Mouse (Mus musculus): ENCODE data around the gene Mocs3. TPM values are rescaled to one million over a fixed set of nuclear protein-coding genes. Genes with fewer than 3 reads are reported as not detected.

The Mocs3 gene
- 6.9 and 7.7 TPM in 2 replicates for polyA plus RNA-seq (2015; fragmentation: Nextera tagmentation; extraction: Ambion mirVana)

GRCm38 (mm10) chr2:168230026-168230728 lies at the start of gene Mocs3, which contains the start of the genes Gm20716 and Dpm1:
Mocs3 (plus strand) TSS chr2:168230622.
Gm20716 (minus strand) TSS chr2:168230364.
Dpm1 (minus strand) TSS chr2:168230591.
- peak; percentile 92 for ATAC-seq
- peak within 1 kb of the TSS; percentile 95 for H3K4me2 ChIP-seq (ENCODE audit: low read length)
- peak within 1 kb of the TSS; percentile 81 for H3K9ac ChIP-seq (replicated peaks; ENCODE audit: low read depth, low read length)
- under 1% methylated on average over 68 of the region's 73 CpGs for WGBS
- H3K36me3 ChIP-seq (ENCODE audit: control insufficient read depth, insufficient read depth) = peaks cover 15% of the 10 kb centered on the region
- no peaks in the 10 kb centered on the region for H3K9me3 ChIP-seq (ENCODE audit: control insufficient read depth, low read length)
- peak within 1 kb of the TSS; percentile 97 for H3K27ac ChIP-seq (ENCODE audit: low read length)
- H3K4me3 ChIP-seq (replicated peaks; ENCODE audit: low read length) = peak within 1 kb of the TSS; percentile 94
- peaks cover 33% of the 10 kb centered on the region for H3K4me1 ChIP-seq (replicated peaks; ENCODE audit: control insufficient read depth, insufficient read depth, low read length)
- H3K27me3 ChIP-seq (replicated peaks; ENCODE audit: control insufficient read depth, insufficient read depth, low read length) = no peaks in the 10 kb centered on the region

- no peaks in the 10 kb centered on the region for H3K27me3 ChIP-seq (replicated peaks; ENCODE audit: control insufficient read depth, insufficient read depth, low read length)
- H3K4me3 ChIP-seq (replicated peaks; ENCODE audit: low read length) = no peak overlapping the region
- no peaks in the 10 kb centered on the region for H3K9me3 ChIP-seq (ENCODE audit: control insufficient read depth, low read length)
- H3K4me1 ChIP-seq (replicated peaks; ENCODE audit: control insufficient read depth, insufficient read depth, low read length) = peaks cover 43% of the 10 kb centered on the region
- H3K4me2 ChIP-seq (ENCODE audit: low read length) = no peak overlapping the region
- WGBS = 91% methylated on average over 2 of the region's 2 CpGs
- no peak overlapping the region for H3K9ac ChIP-seq (replicated peaks; ENCODE audit: low read depth, low read length)
- no peak overlapping the region for H3K27ac ChIP-seq (ENCODE audit: low read length)
- no peak for ATAC-seq
- H3K36me3 ChIP-seq (ENCODE audit: control insufficient read depth, insufficient read depth) = peaks cover 7% of the 10 kb centered on the region
Observed at GRCm38 (mm10) chr2:168191856-168192255, 38.6 kb upstream of the Mocs3 start.

GRCm38 (mm10) chr2:168193685-168194084 lies 36.7 kb upstream of the Mocs3 start:
- ATAC-seq = no peak
- no peak overlapping the region for H3K4me3 ChIP-seq (replicated peaks; ENCODE audit: low read length)
- no peaks in the 10 kb centered on the region for H3K9me3 ChIP-seq (ENCODE audit: control insufficient read depth, low read length)
- H3K27me3 ChIP-seq (replicated peaks; ENCODE audit: control insufficient read depth, insufficient read depth, low read length) = no peaks in the 10 kb centered on the region
- no peak overlapping the region for H3K4me2 ChIP-seq (ENCODE audit: low read length)
- 76% methylated on average over 2 of the region's 2 CpGs for WGBS
- H3K4me1 ChIP-seq (replicated peaks; ENCODE audit: control insufficient read depth, insufficient read depth, low read length) = peaks cover 54% of the 10 kb centered on the region
- no peak overlapping the region for H3K27ac ChIP-seq (ENCODE audit: low read length)
- no peak overlapping the region for H3K9ac ChIP-seq (replicated peaks; ENCODE audit: low read depth, low read length)
- H3K36me3 ChIP-seq (ENCODE audit: control insufficient read depth, insufficient read depth) = peaks cover 4% of the 10 kb centered on the region; the same call in 1 of the 2 replicates

- 50% methylated on average over 2 of the region's 2 CpGs for WGBS
- H3K27ac ChIP-seq (ENCODE audit: low read length) = no peak overlapping the region
- no peak overlapping the region for H3K9ac ChIP-seq (replicated peaks; ENCODE audit: low read depth, low read length)
- no peak overlapping the region for H3K4me3 ChIP-seq (replicated peaks; ENCODE audit: low read length)
- no peak for ATAC-seq
- no peak overlapping the region for H3K4me2 ChIP-seq (ENCODE audit: low read length)
- H3K9me3 ChIP-seq (ENCODE audit: control insufficient read depth, low read length) = no peaks in the 10 kb centered on the region
- H3K36me3 ChIP-seq (ENCODE audit: control insufficient read depth, insufficient read depth) = peaks cover 2% of the 10 kb centered on the region; the same call in 1 of the 2 replicates
- H3K27me3 ChIP-seq (replicated peaks; ENCODE audit: control insufficient read depth, insufficient read depth, low read length) = no peaks in the 10 kb centered on the region
- peaks cover 58% of the 10 kb centered on the region for H3K4me1 ChIP-seq (replicated peaks; ENCODE audit: control insufficient read depth, insufficient read depth, low read length)
Observed at GRCm38 (mm10) chr2:168195721-168196120, 34.7 kb upstream of the Mocs3 start.

GRCm38 (mm10) chr2:168198421-168198820 lies 32.0 kb upstream of the Mocs3 start:
- no peaks in the 10 kb centered on the region for H3K27me3 ChIP-seq (replicated peaks; ENCODE audit: control insufficient read depth, insufficient read depth, low read length)
- H3K27ac ChIP-seq (ENCODE audit: low read length) = no peak overlapping the region
- 0 out of 2 replicates have a peak overlapping the region, but pooled peaks have one; percentile 2 for H3K4me2 ChIP-seq (ENCODE audit: low read length)
- H3K4me3 ChIP-seq (replicated peaks; ENCODE audit: low read length) = no peak overlapping the region
- 72% methylated on average over 1 of the region's 1 CpGs for WGBS
- H3K9ac ChIP-seq (replicated peaks; ENCODE audit: low read depth, low read length) = no peak overlapping the region
- H3K9me3 ChIP-seq (ENCODE audit: control insufficient read depth, low read length) = no peaks in the 10 kb centered on the region
- peaks cover 64% of the 10 kb centered on the region for H3K4me1 ChIP-seq (replicated peaks; ENCODE audit: control insufficient read depth, insufficient read depth, low read length)
- H3K36me3 ChIP-seq (ENCODE audit: control insufficient read depth, insufficient read depth) = peaks cover 7% of the 10 kb centered on the region; the same call in 1 of the 2 replicates
- ATAC-seq = peak; percentile 57; the same call in 1 of the 2 replicates

GRCm38 (mm10) chr2:168199476-168199875 lies 30.9 kb upstream of the Mocs3 start:
- Histone ChIP-seq H3K27me3 (replicated peaks; ENCODE audit: control insufficient read depth, insufficient read depth, low read length) (no peaks in the 10 kb centered on the region), H3K9ac (replicated peaks; ENCODE audit: low read depth, low read length) (no peak overlapping the region), H3K9me3 (ENCODE audit: control insufficient read depth, low read length) (no peaks in the 10 kb centered on the region), H3K4me2 (ENCODE audit: low read length) (no peak overlapping the region), H3K4me3 (replicated peaks; ENCODE audit: low read length) (no peak overlapping the region), H3K27ac (ENCODE audit: low read length) (no peak overlapping the region), H3K4me1 (replicated peaks; ENCODE audit: control insufficient read depth, insufficient read depth, low read length) (peaks cover 63% of the 10 kb centered on the region), H3K36me3 (ENCODE audit: control insufficient read depth, insufficient read depth) (peaks cover 6% of the 10 kb centered on the region; the same call in 1 of the 2 replicates)
- no peak for ATAC-seq
- WGBS = 88% methylated on average over 4 of the region's 4 CpGs

- H3K4me1 ChIP-seq (replicated peaks; ENCODE audit: control insufficient read depth, insufficient read depth, low read length) = peaks cover 68% of the 10 kb centered on the region
- ATAC-seq = no peak
Observed at GRCm38 (mm10) chr2:168200014-168200691, 30.3 kb upstream of the Mocs3 start.

GRCm38 (mm10) chr2:168204476-168204999 lies 25.9 kb upstream of the Mocs3 start:
- no peaks in the 10 kb centered on the region for H3K9me3 ChIP-seq (ENCODE audit: control insufficient read depth, low read length)
- peak overlapping the region; percentile 77 for H3K4me2 ChIP-seq (ENCODE audit: low read length)
- ATAC-seq = no peak
- H3K9ac ChIP-seq (replicated peaks; ENCODE audit: low read depth, low read length) = peak overlapping the region; percentile 23; the same call in 1 of the 2 replicates
- H3K4me3 ChIP-seq (replicated peaks; ENCODE audit: low read length) = peak overlapping the region; percentile 97
- H3K27me3 ChIP-seq (replicated peaks; ENCODE audit: control insufficient read depth, insufficient read depth, low read length) = no peaks in the 10 kb centered on the region
- WGBS = 85% methylated on average over 8 of the region's 8 CpGs
- no peak overlapping the region for H3K27ac ChIP-seq (ENCODE audit: low read length)
- 0 out of 2 replicates have a peak, but pooled peaks cover 4% of the 10 kb centered on the region for H3K36me3 ChIP-seq (ENCODE audit: control insufficient read depth, insufficient read depth)
- peaks cover 41% of the 10 kb centered on the region for H3K4me1 ChIP-seq (replicated peaks; ENCODE audit: control insufficient read depth, insufficient read depth, low read length)

More at GRCm38 (mm10) chr2:168200014-168200691, 30.3 kb upstream of the Mocs3 start:
- no peak overlapping the region for H3K4me3 ChIP-seq (replicated peaks; ENCODE audit: low read length)
- H3K9me3 ChIP-seq (ENCODE audit: control insufficient read depth, low read length) = no peaks in the 10 kb centered on the region
- H3K4me2 ChIP-seq (ENCODE audit: low read length) = peak overlapping the region; percentile 11; the same call in 1 of the 2 replicates
- H3K9ac ChIP-seq (replicated peaks; ENCODE audit: low read depth, low read length) = no peak overlapping the region
- 83% methylated on average over 5 of the region's 5 CpGs for WGBS
- no peak overlapping the region for H3K27ac ChIP-seq (ENCODE audit: low read length)
- 0 out of 2 replicates have a peak, but pooled peaks cover 4% of the 10 kb centered on the region for H3K36me3 ChIP-seq (ENCODE audit: control insufficient read depth, insufficient read depth)
- no peaks in the 10 kb centered on the region for H3K27me3 ChIP-seq (replicated peaks; ENCODE audit: control insufficient read depth, insufficient read depth, low read length)

GRCm38 (mm10) chr2:168205265-168205664 lies 25.2 kb upstream of the Mocs3 start:
- Histone ChIP-seq H3K4me3 (replicated peaks; ENCODE audit: low read length) (peak overlapping the region; percentile 97), H3K4me1 (replicated peaks; ENCODE audit: control insufficient read depth, insufficient read depth, low read length) (peaks cover 36% of the 10 kb centered on the region), H3K27ac (ENCODE audit: low read length) (peak overlapping the region; percentile 99), H3K4me2 (ENCODE audit: low read length) (peak overlapping the region; percentile 77), H3K9me3 (ENCODE audit: control insufficient read depth, low read length) (no peaks in the 10 kb centered on the region), H3K36me3 (ENCODE audit: control insufficient read depth, insufficient read depth) (0 out of 2 replicates have a peak, but pooled peaks cover 4% of the 10 kb centered on the region), H3K9ac (replicated peaks; ENCODE audit: low read depth, low read length) (peak overlapping the region; percentile 100), H3K27me3 (replicated peaks; ENCODE audit: control insufficient read depth, insufficient read depth, low read length) (no peaks in the 10 kb centered on the region)
- ATAC-seq = peak; percentile 47
- WGBS = 2% methylated on average over 6 of the region's 6 CpGs

Data from forebrain, embryonic 16.5 days (tissue).